Mouse (Mus musculus) heart, embryonic 12.5 days (tissue): ENCODE results near the gene Pde4d. TPM values are rescaled to one million over a fixed set of nuclear protein-coding genes. Genes with fewer than 3 reads are reported as not detected.

Source experiments
- ATAC-seq: fragments of 200-750 bp; cut with Nextera tagmentation; 2 replicates; pipeline ENCODE4 v1.8.0; 2017; ENCODE audit warnings: moderate TSS enrichment, moderate library complexity; ENCODE audit not compliant: insufficient number of reproducible peaks, low FRiP score
- H3K27ac ChIP-seq: fragments of 300-500 bp; sonication (generic); 2 replicates; pipeline ENCODE4 v1.5.1; 2016; ENCODE audit warnings: mild to moderate bottlenecking, moderate library complexity; ENCODE audit not compliant: poor library complexity, severe bottlenecking
- H3K27me3 ChIP-seq: fragments of 300-500 bp; sonication (generic); replicated peaks from 2 replicates; pipeline ENCODE4 v1.6.1; 2016; ENCODE audit warnings: mild to moderate bottlenecking, moderate library complexity
- H3K36me3 ChIP-seq: fragments of 300-500 bp; sonication (generic); 2 replicates; pipeline ENCODE4 v1.6.1; 2016; ENCODE audit warnings: mild to moderate bottlenecking, moderate library complexity
- H3K4me1 ChIP-seq: fragments of 300-500 bp; sonication (generic); replicated peaks from 2 replicates; pipeline ENCODE4 v1.6.1; 2016; ENCODE audit warnings: mild to moderate bottlenecking
- H3K4me2 ChIP-seq: fragments of 300-500 bp; sonication (generic); 2 replicates; pipeline ENCODE4 v1.6.1; 2016; ENCODE audit warnings: mild to moderate bottlenecking, moderate library complexity
- H3K4me3 ChIP-seq: fragments of 300-500 bp; sonication (generic); 2 replicates; pipeline ENCODE4 v1.5.1; 2016; ENCODE audit warnings: mild to moderate bottlenecking
- H3K9ac ChIP-seq: fragments of 300-500 bp; sonication (generic); 2 replicates; pipeline ENCODE4 v1.6.1; 2016; ENCODE audit warnings: mild to moderate bottlenecking, moderate library complexity
- H3K9me3 ChIP-seq: fragments of 300-500 bp; sonication (generic); replicated peaks from 2 replicates; pipeline ENCODE4 v1.6.1; 2016; ENCODE audit warnings: mild to moderate bottlenecking, moderate library complexity
- WGBS: fragments of 180-500 bp; shearing (Covaris S2); methylation state at CpG from one replicate; pipeline ENCODE4 v1.1.7; 2016; 5-methylcytosine and 5-hydroxymethylcytosine counted together
- polyA plus RNA-seq: library from polyadenylated mRNA; unstranded; fragments of >200 nt; fragmentation: Nextera tagmentation; extraction: Ambion mirVana; gene quantifications from 2 replicates; pipeline ENCODE4 v1.2.1, GENCODE M21; 2016

The Pde4d gene
- polyA plus RNA-seq, 1 experiment from 2014 or later, result 34.2 TPM

GRCm38 (mm10) chr13:108824638-108825310, 375.0 kb downstream of the Pde4d start:
- no peak overlapping the region for H3K4me3 ChIP-seq
- no peak overlapping the region for H3K4me2 ChIP-seq
- WGBS, result 84% methylated on average over 8 of the region's 8 CpGs
- no peaks in the 10 kb centered on the region for H3K27me3 ChIP-seq
- H3K9ac ChIP-seq, result no peak overlapping the region
- no peak overlapping the region for H3K27ac ChIP-seq
- H3K36me3 ChIP-seq, result no peaks in the 10 kb centered on the region
- no peaks in the 10 kb centered on the region for H3K9me3 ChIP-seq
- no peaks in the 10 kb centered on the region for H3K4me1 ChIP-seq
- ATAC-seq, result no peak

- 85% methylated on average over 6 of the region's 6 CpGs for WGBS
- Histone ChIP-seq H3K27ac (no peak overlapping the region), H3K4me3 (no peak overlapping the region), H3K9me3 (no peaks in the 10 kb centered on the region), H3K9ac (no peak overlapping the region), H3K27me3 (no peaks in the 10 kb centered on the region), H3K4me2 (no peak overlapping the region), H3K4me1 (no peaks in the 10 kb centered on the region), H3K36me3 (no peaks in the 10 kb centered on the region)
- no peak for ATAC-seq
Observed at GRCm38 (mm10) chr13:108825501-108825900, 375.8 kb downstream of the Pde4d start.

GRCm38 (mm10) chr13:108834197-108834596, 384.4 kb downstream of the Pde4d start:
- H3K4me3 ChIP-seq, result no peak overlapping the region
- no peak for ATAC-seq
- H3K4me1 ChIP-seq, result no peaks in the 10 kb centered on the region
- no peaks in the 10 kb centered on the region for H3K27me3 ChIP-seq
- H3K9me3 ChIP-seq, result no peaks in the 10 kb centered on the region
- no peak overlapping the region for H3K4me2 ChIP-seq
- WGBS, result 88% methylated on average over 1 of the region's 1 CpGs
- H3K27ac ChIP-seq, result no peak overlapping the region
- H3K36me3 ChIP-seq, result no peaks in the 10 kb centered on the region
- H3K9ac ChIP-seq, result no peak overlapping the region

- H3K4me1 ChIP-seq, result no peaks in the 10 kb centered on the region
- WGBS, result 68% methylated on average over 3 of the region's 3 CpGs
Observed at GRCm38 (mm10) chr13:108836314-108836713, 386.6 kb downstream of the Pde4d start.

GRCm38 (mm10) chr13:108839142-108839541, 389.4 kb downstream of the Pde4d start:
- no peak overlapping the region for H3K27ac ChIP-seq
- no peak overlapping the region for H3K4me3 ChIP-seq
- 67% methylated on average over 7 of the region's 7 CpGs for WGBS
- H3K4me2 ChIP-seq, result no peak overlapping the region
- no peak overlapping the region for H3K9ac ChIP-seq
- no peaks in the 10 kb centered on the region for H3K36me3 ChIP-seq
- H3K4me1 ChIP-seq, result no peaks in the 10 kb centered on the region
- H3K9me3 ChIP-seq, result no peaks in the 10 kb centered on the region
- H3K27me3 ChIP-seq, result no peaks in the 10 kb centered on the region
- no peak for ATAC-seq

More at GRCm38 (mm10) chr13:108836314-108836713, 386.6 kb downstream of the Pde4d start:
- H3K9ac ChIP-seq, result no peak overlapping the region
- H3K27me3 ChIP-seq, result no peaks in the 10 kb centered on the region
- H3K9me3 ChIP-seq, result no peaks in the 10 kb centered on the region
- ATAC-seq, result no peak
- H3K36me3 ChIP-seq, result no peaks in the 10 kb centered on the region
- no peak overlapping the region for H3K4me2 ChIP-seq
- no peak overlapping the region for H3K4me3 ChIP-seq
- no peak overlapping the region for H3K27ac ChIP-seq

- H3K9ac ChIP-seq, result no peak overlapping the region
Observed at GRCm38 (mm10) chr13:108854090-108854489, 404.3 kb downstream of the Pde4d start.

GRCm38 (mm10) chr13:108856776-108857435, 407.2 kb downstream of the Pde4d start:
- H3K27me3 ChIP-seq, result no peaks in the 10 kb centered on the region
- H3K36me3 ChIP-seq, result no peaks in the 10 kb centered on the region
- H3K9ac ChIP-seq, result no peak overlapping the region
- H3K4me2 ChIP-seq, result no peak overlapping the region
- no peaks in the 10 kb centered on the region for H3K4me1 ChIP-seq
- H3K4me3 ChIP-seq, result no peak overlapping the region
- H3K9me3 ChIP-seq, result no peaks in the 10 kb centered on the region
- no peak overlapping the region for H3K27ac ChIP-seq
- ATAC-seq, result no peak
- 73% methylated on average over 6 of the region's 6 CpGs for WGBS

More at GRCm38 (mm10) chr13:108854090-108854489, 404.3 kb downstream of the Pde4d start:
- Histone ChIP-seq H3K9me3 (no peaks in the 10 kb centered on the region), H3K4me3 (no peak overlapping the region), H3K4me2 (no peak overlapping the region), H3K4me1 (no peaks in the 10 kb centered on the region), H3K36me3 (no peaks in the 10 kb centered on the region), H3K27ac (no peak overlapping the region), H3K27me3 (no peaks in the 10 kb centered on the region)
- 50% methylated on average over 5 of the region's 5 CpGs for WGBS
- no peak for ATAC-seq

GRCm38 (mm10) chr13:108859336-108859735, 409.6 kb downstream of the Pde4d start:
- Histone ChIP-seq H3K27ac (no peak overlapping the region), H3K9me3 (no peaks in the 10 kb centered on the region), H3K36me3 (no peaks in the 10 kb centered on the region), H3K4me2 (no peak overlapping the region), H3K4me3 (no peak overlapping the region), H3K9ac (no peak overlapping the region), H3K27me3 (no peaks in the 10 kb centered on the region), H3K4me1 (no peaks in the 10 kb centered on the region)
- ATAC-seq, result no peak
- 84% methylated on average over 3 of the region's 3 CpGs for WGBS

- 69% methylated on average over 7 of the region's 7 CpGs for WGBS
- ATAC-seq, result no peak
- Histone ChIP-seq H3K27ac (no peak overlapping the region), H3K27me3 (no peaks in the 10 kb centered on the region), H3K9me3 (no peaks in the 10 kb centered on the region), H3K4me2 (no peak overlapping the region), H3K9ac (no peak overlapping the region), H3K4me3 (no peak overlapping the region), H3K36me3 (no peaks in the 10 kb centered on the region), H3K4me1 (no peaks in the 10 kb centered on the region)
Observed at GRCm38 (mm10) chr13:108860737-108861136, 411.0 kb downstream of the Pde4d start.

GRCm38 (mm10) chr13:108861707-108862106, 412.0 kb downstream of the Pde4d start:
- H3K27me3 ChIP-seq, result no peaks in the 10 kb centered on the region
- no peak overlapping the region for H3K27ac ChIP-seq
- no peaks in the 10 kb centered on the region for H3K9me3 ChIP-seq
- no peak overlapping the region for H3K9ac ChIP-seq
- no peak for ATAC-seq
- H3K36me3 ChIP-seq, result no peaks in the 10 kb centered on the region
- H3K4me2 ChIP-seq, result no peak overlapping the region
- no peaks in the 10 kb centered on the region for H3K4me1 ChIP-seq
- 74% methylated on average over 7 of the region's 7 CpGs for WGBS
- H3K4me3 ChIP-seq, result no peak overlapping the region

- ATAC-seq, result no peak
- H3K9me3 ChIP-seq, result no peaks in the 10 kb centered on the region
- H3K27me3 ChIP-seq, result no peaks in the 10 kb centered on the region
- H3K4me3 ChIP-seq, result no peak overlapping the region
- no peak overlapping the region for H3K27ac ChIP-seq
- 78% methylated on average over 5 of the region's 5 CpGs for WGBS
- H3K36me3 ChIP-seq, result no peaks in the 10 kb centered on the region
- H3K9ac ChIP-seq, result no peak overlapping the region
- no peak overlapping the region for H3K4me2 ChIP-seq
- H3K4me1 ChIP-seq, result no peaks in the 10 kb centered on the region
Observed at GRCm38 (mm10) chr13:108862173-108862572, 412.4 kb downstream of the Pde4d start.
